Mouse (Mus musculus): Measurements from ENCODE around the gene Msrb3.

Msrb3 gene

DNA sequence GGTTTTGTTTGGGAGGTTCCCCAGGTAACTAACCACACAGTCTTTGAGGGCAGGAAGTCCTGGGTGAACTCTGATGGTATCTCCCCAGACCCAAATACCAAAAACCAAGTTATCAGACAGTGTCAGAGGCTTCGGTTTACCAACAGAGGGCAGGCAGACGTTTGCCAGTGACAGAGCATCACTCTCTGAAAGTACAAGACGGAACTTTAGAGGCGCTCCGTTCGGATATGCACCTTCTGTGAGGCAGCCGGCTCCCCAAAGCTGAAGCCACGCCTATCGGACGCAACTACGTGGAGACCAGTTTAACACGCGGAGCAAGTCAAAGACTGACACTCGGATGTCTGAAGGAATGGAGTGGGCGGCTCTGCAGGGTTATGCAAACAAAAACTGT is 3.0 kb downstream of the Msrb3 start:
- DNase-seq, result peak in 1 of 2 experiments; percentile 53

GRCm38 (mm10) chr10:120894978-120895898 is 3.7 kb downstream of the Msrb3 start:
- no peak for DNase-seq

DNA sequence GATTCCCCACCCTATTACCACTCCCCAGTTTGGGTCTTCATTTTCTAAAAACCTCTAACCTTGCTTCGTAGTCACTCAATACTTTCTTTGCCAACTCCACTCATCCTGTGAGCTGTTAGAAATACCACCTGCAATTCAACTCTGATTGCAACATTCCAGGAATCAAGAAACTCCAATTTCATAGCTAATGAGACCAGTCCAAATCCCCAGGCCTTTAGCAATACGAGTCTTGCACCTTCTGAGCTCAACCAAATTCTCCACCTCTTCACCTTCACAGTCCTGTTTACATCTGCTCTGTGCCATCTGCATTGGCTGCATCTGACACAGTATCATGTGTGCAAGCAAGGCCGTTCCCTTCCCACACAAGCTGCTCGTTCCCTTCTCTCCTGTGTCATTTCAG is 5.0 kb downstream of the Msrb3 start:
- DNase-seq, result no peak

DNA sequence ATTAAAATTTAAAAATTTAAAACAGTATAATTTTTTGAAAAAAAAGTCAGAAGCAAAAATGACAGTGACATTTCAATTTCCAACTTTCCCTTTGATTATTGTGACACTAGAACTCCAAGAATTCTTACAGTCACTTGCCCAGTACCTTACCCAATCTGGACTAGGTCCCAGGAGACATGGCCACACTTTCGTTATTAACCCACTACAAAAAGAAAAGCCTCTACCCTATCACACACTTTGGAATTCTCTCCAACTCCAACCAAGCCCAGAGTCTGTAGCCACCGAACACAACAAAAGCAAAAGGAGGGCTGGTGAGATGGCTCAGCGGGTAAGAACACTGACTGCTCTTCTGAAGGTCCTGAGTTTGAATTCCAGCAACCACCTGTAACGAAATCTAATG is 7.8 kb downstream of the Msrb3 start:
- DNase-seq, result no peak

DNA sequence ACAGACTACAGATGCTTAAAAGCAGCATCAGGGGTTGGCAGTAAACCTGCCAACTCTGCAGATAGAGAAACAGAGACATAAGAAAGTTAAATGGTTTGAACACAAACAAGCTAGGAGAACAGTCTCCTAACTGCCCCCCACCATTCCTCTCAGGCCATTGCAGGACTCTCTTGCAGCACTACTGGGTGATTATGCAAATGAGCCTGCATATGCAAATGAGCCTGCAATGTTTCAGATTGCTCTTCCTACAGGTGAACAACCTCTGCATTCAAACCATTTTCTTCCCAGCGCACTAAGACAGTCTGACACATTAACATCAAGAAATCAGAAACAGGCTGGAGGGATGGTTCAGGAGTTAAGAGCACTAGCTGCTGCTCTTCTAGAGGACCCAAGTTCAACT is 8.3 kb downstream of the Msrb3 start:
- DNase-seq, result no peak

DNA sequence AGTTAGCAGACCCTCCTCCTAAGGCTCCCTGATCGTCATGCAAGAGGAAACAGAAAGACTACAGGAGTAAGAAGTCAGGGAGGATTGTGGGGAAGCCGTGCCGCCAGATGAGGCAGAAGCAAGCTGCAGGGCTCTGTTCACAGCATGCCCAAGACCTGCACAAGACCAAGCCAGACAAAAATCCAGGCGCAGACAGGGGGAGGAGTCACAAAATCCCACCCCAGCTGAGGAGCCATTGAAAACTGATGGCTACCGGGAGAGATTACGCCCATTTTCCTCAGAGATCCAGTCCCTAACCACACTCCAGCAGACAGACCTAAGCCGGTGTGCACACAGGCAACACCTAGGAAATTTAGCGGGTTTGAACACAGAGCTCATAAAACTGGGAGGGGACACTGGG is 10.4 kb downstream of the Msrb3 start:
- no peak for DNase-seq

DNA sequence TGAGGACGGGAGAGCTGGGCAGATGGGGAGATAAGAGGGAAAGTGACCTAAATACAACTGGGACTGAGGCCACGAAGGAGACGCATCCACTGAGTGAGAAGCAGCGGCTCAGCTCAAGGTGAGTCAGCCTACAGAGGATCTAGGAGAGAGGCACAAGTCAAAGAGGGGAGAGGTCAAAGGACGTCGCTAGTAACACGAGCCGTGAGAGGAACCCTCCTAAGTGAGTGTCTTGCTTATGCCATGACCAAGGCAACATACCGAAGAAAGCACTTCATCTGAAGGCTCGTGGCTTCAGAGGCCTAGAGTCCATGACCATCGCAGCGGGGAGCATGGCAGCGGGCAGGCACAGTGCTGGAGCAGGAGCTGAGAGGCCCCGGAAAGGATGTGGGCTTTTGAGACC is 14.7 kb downstream of the Msrb3 start:
- no peak for DNase-seq

DNA sequence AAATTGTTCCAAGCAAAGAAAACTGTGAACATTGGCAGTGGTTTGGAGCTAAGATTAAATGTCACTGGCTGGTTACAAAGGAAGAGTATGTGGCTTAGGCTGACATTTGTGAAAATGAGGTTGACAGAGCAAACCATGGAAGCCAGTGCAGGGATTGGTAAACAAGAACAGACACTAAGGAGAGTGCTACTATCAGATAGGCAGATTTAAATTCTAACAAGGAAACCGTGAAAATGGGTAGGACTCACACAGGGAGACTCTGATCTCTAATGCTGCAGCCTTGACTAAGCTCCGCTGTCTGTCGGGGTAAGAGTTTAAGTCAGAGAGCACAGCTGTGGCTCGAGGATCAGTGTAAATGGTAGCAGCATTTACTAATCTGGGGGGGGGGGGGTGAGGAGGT is 15.2 kb downstream of the Msrb3 start:
- no peak for DNase-seq

- no peak for DNase-seq
These were observed 15.9 kb downstream of the Msrb3 start for GRCm38 (mm10) chr10:120883069-120883415.

DNA sequence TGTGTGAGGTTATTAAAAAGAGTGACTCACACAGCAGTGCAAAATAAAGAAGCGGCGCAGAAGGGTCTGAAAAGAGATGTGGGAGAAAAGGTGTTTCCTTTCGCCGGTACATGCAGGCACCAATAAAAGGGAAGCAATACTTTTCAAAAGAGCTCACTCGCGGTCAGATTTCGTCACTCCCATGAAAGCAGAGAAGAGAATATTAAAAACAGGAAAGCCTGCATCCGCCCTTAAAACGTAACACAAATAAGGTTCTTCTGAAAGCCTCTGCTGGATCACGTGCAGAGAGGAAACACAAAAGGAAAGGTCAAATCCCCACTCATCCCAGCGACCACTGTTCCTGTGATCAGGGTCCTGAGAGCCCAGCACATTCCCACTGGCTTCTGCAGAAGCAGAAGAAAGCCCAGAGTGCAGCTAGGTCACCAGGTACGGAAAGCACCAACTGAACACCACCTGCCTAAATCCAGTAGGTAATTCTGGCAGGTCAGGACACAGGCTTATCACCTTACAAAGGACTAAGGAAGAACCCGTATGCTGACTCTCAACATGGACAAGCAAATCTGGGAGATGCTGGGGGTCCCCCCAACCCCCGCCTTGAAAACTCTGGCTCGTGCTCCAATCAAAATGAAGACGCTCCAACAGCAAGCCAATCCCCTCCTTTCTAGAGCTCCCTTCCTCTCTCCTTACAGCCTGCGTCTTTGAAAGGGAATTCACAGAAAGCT is 16.4 kb downstream of the Msrb3 start:
- DNase-seq, result peak; percentile 22 to 43

DNA sequence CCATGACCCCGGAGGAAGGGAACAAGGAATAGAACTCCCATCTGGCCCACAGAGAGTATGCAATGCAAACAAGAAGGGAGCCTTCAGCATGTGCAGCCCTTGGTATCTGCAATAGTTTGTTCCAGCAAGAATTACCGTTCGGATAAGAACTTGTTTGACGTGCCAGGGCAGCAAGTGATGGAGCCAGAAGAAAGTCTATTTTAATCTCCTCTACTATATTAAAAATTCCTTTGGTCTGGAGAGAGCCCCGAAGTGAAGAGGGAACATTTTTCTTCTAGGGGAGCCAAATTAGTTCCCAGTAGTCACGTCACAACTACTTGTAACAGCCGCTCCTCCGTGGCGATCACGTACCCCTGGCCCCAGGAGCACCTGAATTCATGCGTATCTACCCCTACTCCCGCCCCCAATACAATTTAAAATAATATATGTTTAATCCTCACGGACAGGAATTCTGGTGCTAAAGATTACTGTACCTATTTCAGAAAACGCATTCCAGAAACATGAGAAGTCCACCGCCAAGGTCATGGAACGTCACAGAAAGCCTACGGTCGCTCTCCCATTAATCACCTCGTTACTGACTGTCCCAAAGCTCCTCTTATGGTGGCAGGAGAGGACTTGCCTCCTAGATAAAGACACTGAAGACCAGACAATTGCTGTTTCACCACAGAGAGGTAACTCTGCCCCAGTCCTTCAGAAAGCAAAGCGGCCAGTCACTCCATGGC is 22.2 kb downstream of the Msrb3 start:
- peak in 1 of 2 experiments; percentile 15 for DNase-seq

- DNase-seq, result peak; percentile 88 to 90
These were observed 23.0 kb downstream of the Msrb3 start for GRCm38 (mm10) chr10:120875672-120876463.

DNA sequence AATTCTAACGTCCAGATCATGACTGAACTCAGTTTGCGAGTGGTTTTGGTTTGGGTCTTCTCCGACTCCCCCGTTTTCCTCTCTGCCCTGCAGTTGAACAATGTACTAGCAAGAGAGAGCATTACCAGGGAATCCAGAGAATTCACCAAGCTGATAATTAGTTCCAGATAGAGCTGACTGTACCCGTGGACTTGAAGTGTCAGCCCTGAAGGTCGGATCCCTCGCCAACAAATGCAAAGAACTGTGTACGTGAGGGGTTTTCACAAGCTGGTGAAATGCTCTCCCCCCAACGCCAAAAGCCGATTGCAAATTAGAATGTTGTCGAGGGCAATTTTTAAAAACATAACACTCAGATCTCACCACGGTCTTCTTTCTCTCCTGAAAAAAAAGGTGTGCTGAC is 24.6 kb downstream of the Msrb3 start:
- DNase-seq, result no peak

GRCm38 (mm10) chr10:120873646-120874201 is 25.2 kb downstream of the Msrb3 start:
- no peak for DNase-seq

GRCm38 (mm10) chr10:120872483-120872862 is 26.4 kb downstream of the Msrb3 start:
- DNase-seq, result peak in 1 of 2 experiments; percentile 20

GRCm38 (mm10) chr10:120871630-120872482 is 27.0 kb downstream of the Msrb3 start:
- no peak for DNase-seq

- no peak for DNase-seq
These were observed 27.8 kb downstream of the Msrb3 start for GRCm38 (mm10) chr10:120871096-120871495.

DNA sequence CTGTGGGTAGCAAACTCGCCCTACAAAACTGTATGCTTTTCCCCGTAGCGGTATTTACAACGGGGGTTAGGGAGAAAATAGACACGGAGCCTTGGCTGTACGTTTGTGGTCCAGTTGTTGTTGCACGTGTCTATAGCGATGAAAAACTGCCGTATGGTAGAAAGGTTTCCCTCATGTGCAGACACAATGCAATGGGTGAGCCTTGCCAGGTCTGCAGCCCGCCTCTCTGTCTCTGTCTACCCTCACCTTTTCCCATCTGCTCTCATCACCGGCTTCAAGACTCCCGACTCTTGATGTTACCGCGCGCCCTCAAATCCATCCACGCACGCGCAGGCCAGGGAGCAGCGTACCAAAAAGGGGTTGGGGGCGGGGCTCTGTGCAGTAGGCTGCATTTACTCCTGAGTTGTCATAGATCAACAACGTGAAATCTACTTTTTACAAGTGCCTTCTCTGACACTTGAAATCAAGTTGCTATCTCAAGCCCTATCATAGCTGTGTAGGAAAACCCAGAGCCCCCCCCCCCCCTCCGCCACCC is 29.6 kb downstream of the Msrb3 start:
- DNase-seq, result no peak

- peak; percentile 40 to 53 for DNase-seq
These were observed 34.5 kb downstream of the Msrb3 start for GRCm38 (mm10) chr10:120864446-120864845.

DNA sequence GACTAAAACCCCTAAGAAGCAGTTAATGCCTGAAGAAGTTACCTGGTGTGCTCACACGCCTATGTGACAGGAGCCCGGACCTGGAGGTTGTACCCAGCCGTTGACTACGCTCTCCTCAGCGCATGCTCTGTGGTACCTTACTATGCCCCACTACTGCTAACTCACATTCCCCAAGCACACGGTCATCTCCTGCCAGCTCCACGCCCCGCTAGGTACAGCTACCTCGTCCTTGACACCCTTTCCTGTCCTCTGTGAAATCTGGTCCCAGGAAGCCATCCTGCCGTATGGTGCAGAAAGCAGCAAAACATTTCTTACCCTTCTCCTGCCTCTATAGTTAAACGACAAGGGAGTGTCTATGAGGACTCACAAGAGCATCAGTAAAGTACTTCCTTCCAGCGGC is 37.2 kb downstream of the Msrb3 start:
- no peak for DNase-seq

GRCm38 (mm10) chr10:120861194-120861593 is 37.7 kb downstream of the Msrb3 start:
- peak; percentile 14 to 24 for DNase-seq
